Comparison of ENCODE assay signal across 11 mouse cellular contexts in genomic region chr6:35027257-35027656, GRCm38 (mm10). TPM values are rescaled to one million over a fixed set of nuclear protein-coding genes. Genes with fewer than 3 reads are reported as not detected.
A peak's percentile ranks its signal among the peaks of the same experiment; 100 is the strongest.
DNase-seq lines count a peak whose midpoint lies in the region; ATAC-seq and TF ChIP-seq lines count a peak whose summit lies in the region.
"Had no signal": no experiment of that assay in that cellular context is flagged by ENCODE, and none has a peak within 500 bp of the region (broad histone marks: within the 10 kb centered on the region; RNA-seq: fewer than 3 reads in every experiment).

No protein-coding gene starts in this region.

- no peak overlapping the region for H3K4me2 ChIP-seq in forebrain, embryonic 13.5 days
- H3K4me2 ChIP-seq in lung, embryonic 14.5 days: no peak overlapping the region
- H3K4me2 ChIP-seq in lung, postnatal 0 days (replicated peaks; ENCODE audit: low read depth, low read length): no peak overlapping the region
- H3K4me2 ChIP-seq: heart, embryonic 11.5 days had no signal

- no peaks in the 10 kb centered on the region for H3K27me3 ChIP-seq in forebrain, embryonic 13.5 days
- H3K27me3 ChIP-seq in forebrain, embryonic 10.5 days (ENCODE audit: poor library complexity, severe bottlenecking): no peaks in the 10 kb centered on the region
- no peaks in the 10 kb centered on the region for H3K27me3 ChIP-seq in lung, embryonic 14.5 days (ENCODE audit: insufficient read depth, low read length)
- H3K27me3 ChIP-seq in lung, postnatal 0 days (replicated peaks; ENCODE audit: insufficient read depth, low read length): no peaks in the 10 kb centered on the region

- 74% methylated on average over 6 of the region's 6 CpGs for WGBS in forebrain, embryonic 13.5 days
- 74% methylated on average over 6 of the region's 6 CpGs for WGBS in forebrain, embryonic 10.5 days
- 66% methylated on average over 6 of the region's 6 CpGs for WGBS in lung, embryonic 14.5 days
- WGBS in lung, adult 2 months: 56% methylated on average over 6 of the region's 6 CpGs
- WGBS in lung, postnatal 0 days: 60% methylated on average over 6 of the region's 6 CpGs

- TF ChIP-seq POLR2A in lung, adult 2 months (IDR thresholded peaks at IDR 0.05; ENCODE audit: borderline replicate concordance, extremely low read depth, low read depth, low read length): no peak

- no peak for TF ChIP-seq CTCF in lung, embryonic 14.5 days (IDR thresholded peaks at IDR 0.05; ENCODE audit: low read depth)
- no peak for TF ChIP-seq CTCF in lung, adult 2 months (IDR thresholded peaks at IDR 0.05; ENCODE audit: insufficient read depth, low read length)
- TF ChIP-seq CTCF in lung, postnatal 0 days (IDR thresholded peaks at IDR 0.05): no peak

- no peak overlapping the region for H3K9ac ChIP-seq in forebrain, embryonic 13.5 days
- no peak overlapping the region for H3K9ac ChIP-seq in lung, embryonic 14.5 days
- H3K9ac ChIP-seq in lung, postnatal 0 days (replicated peaks; ENCODE audit: low read depth): no peak overlapping the region

- TF ChIP-seq EP300 in lung, postnatal 0 days (IDR thresholded peaks at IDR 0.05): no peak

- H3K36me3 ChIP-seq in forebrain, embryonic 13.5 days (ENCODE audit: poor library complexity, severe bottlenecking): peaks cover 6% of the 10 kb centered on the region; the same call in 1 of the 2 replicates
- H3K36me3 ChIP-seq in forebrain, embryonic 10.5 days (replicated peaks): peaks cover 10% of the 10 kb centered on the region
- peaks cover 9% of the 10 kb centered on the region; the same call in 1 of the 2 replicates for H3K36me3 ChIP-seq in lung, embryonic 14.5 days (ENCODE audit: insufficient read depth)
- H3K36me3 ChIP-seq in lung, postnatal 0 days (ENCODE audit: insufficient read depth, low read length): 0 out of 2 replicates have a peak, but pooled peaks cover 7% of the 10 kb centered on the region

- peaks cover 16% of the 10 kb centered on the region for H3K4me1 ChIP-seq in forebrain, embryonic 13.5 days
- peaks cover 27% of the 10 kb centered on the region for H3K4me1 ChIP-seq in forebrain, embryonic 10.5 days
- no peaks in the 10 kb centered on the region for H3K4me1 ChIP-seq in lung, embryonic 14.5 days (ENCODE audit: insufficient read depth)
- no peaks in the 10 kb centered on the region for H3K4me1 ChIP-seq in lung, adult 2 months (ENCODE audit: control insufficient read depth, insufficient read depth, low read length)
- H3K4me1 ChIP-seq in lung, postnatal 0 days (ENCODE audit: insufficient read depth, low read depth, low read length): peaks cover 6% of the 10 kb centered on the region; the same call in 1 of the 2 replicates

- no peak for DNase-seq in forebrain, embryonic 10.5 days (ENCODE audit: extremely low spot score, low spot score)
- no peak for DNase-seq in lung, embryonic 14.5 days
- DNase-seq in lung, adult 2 months: no peak
- DNase-seq in cerebellum, adult 11 months: peak; percentile 13
- peak; percentile 53 for DNase-seq in lung, postnatal 0 days (ENCODE audit: low spot score)
- DNase-seq in layer of hippocampus, postnatal 36 days: no peak
- DNase-seq in kidney, adult 8-10 months: no peak
- DNase-seq: kidney, postnatal 36 days had no signal

- H3K27ac ChIP-seq in forebrain, embryonic 13.5 days: no peak overlapping the region
- H3K27ac ChIP-seq in forebrain, embryonic 10.5 days: no peak overlapping the region
- no peak overlapping the region for H3K27ac ChIP-seq in lung, embryonic 14.5 days (ENCODE audit: low read depth)
- 0 out of 2 replicates have a peak overlapping the region, but pooled peaks have one; percentile 7 for H3K27ac ChIP-seq in lung, postnatal 0 days (ENCODE audit: low read length)

- ATAC-seq in forebrain, embryonic 13.5 days: peak; percentile 53; the same call in 1 of the 2 replicates
- peak; percentile 38; the same call in 1 of the 2 replicates for ATAC-seq in lung, embryonic 14.5 days (ENCODE audit: insufficient read depth)
- peak; percentile 87 for ATAC-seq in lung, postnatal 0 days
- ATAC-seq: inflammation-experienced regulatory T-cells, adult 6 months had no signal

- no peaks in the 10 kb centered on the region for H3K9me3 ChIP-seq in forebrain, embryonic 13.5 days (replicated peaks)
- H3K9me3 ChIP-seq in forebrain, embryonic 10.5 days: no peaks in the 10 kb centered on the region
- H3K9me3 ChIP-seq in lung, embryonic 14.5 days (ENCODE audit: low read depth, low read length): no peaks in the 10 kb centered on the region
- H3K9me3 ChIP-seq in lung, postnatal 0 days (ENCODE audit: low read length): no peaks in the 10 kb centered on the region

- H3K4me3 ChIP-seq in forebrain, embryonic 13.5 days: no peak overlapping the region
- no peak overlapping the region for H3K4me3 ChIP-seq in forebrain, embryonic 10.5 days
- H3K4me3 ChIP-seq in lung, embryonic 14.5 days (ENCODE audit: low read depth, low read length): no peak overlapping the region
- H3K4me3 ChIP-seq in lung, adult 2 months (replicated peaks; ENCODE audit: extremely low read depth, low read depth, low read length): no peak overlapping the region
- H3K4me3 ChIP-seq in lung, postnatal 0 days (ENCODE audit: low read depth, low read length): no peak overlapping the region

RNA-seq across cellular contexts. Expression of gene Slc23a4, which starts 39.1 kb away (rescaled TPM):
- 0.39 and 0.74 TPM in 2 replicates for polyA plus RNA-seq in forebrain, embryonic 13.5 days (2015; fragmentation: Nextera tagmentation; extraction: Ambion mirVana)
- polyA plus RNA-seq in forebrain, embryonic 10.5 days (2016; fragmentation: Nextera tagmentation; extraction: Ambion mirVana): 0.47 and 0.59 TPM in 2 replicates
- 0.20 and 0.62 TPM in 2 replicates for polyA plus RNA-seq in lung, embryonic 14.5 days (2014; fragmentation: Nextera tagmentation; extraction: Ambion mirVana)
- 1.2 and 1.4 TPM in 2 replicates for polyA plus RNA-seq in lung, adult 2 months (2012; rRNA removed)
- polyA plus RNA-seq in lung, postnatal 0 days (2015; fragmentation: Nextera tagmentation; extraction: Ambion mirVana): 0.43 and 0.52 TPM in 2 replicates
- 1 to 10 TPM in 1 of 2 experiments, under 1 TPM in 1; 0.88 to 1.1 TPM for total RNA-seq in layer of hippocampus, postnatal 36 days (2021)

Comparison
In these comparisons a context has a peak if more than half of its experiments do, and no peak if none do; other contexts are left out.
1. DNase-seq: peak in cerebellum, adult 11 months (single experiment) and lung, postnatal 0 days (single experiment); none in forebrain, embryonic 10.5 days (single experiment), lung, embryonic 14.5 days (single experiment), lung, adult 2 months (single experiment), layer of hippocampus, postnatal 36 days (0 of 2) and kidney, adult 8-10 months (0 of 2).
2. Peak in every context shown above with its lines, with median percentiles within 50 percentile points of each other: ATAC-seq.